Mouse (Mus musculus) G1E (cell line): ENCODE measurements around the gene Hbb-bh2.

ENCODE experiments used
- CTCF ChIP-seq: IDR thresholded peaks from 2 replicates; pipeline ENCODE4 v1.5.1; 2012; ENCODE audit warnings: low read depth, low read length, inconsistent platforms, mixed read lengths
- GATA1 ChIP-seq: IDR thresholded peaks from 2 replicates; pipeline ENCODE4 v1.6.1; 2012; ENCODE audit warnings: borderline replicate concordance, low read length, inconsistent platforms, mixed read lengths
- POLR2AphosphoS5 ChIP-seq: IDR thresholded peaks from 2 replicates; pipeline ENCODE4 v1.6.1; 2012; ENCODE audit warnings: low read depth, low read length, inconsistent platforms; ENCODE audit not compliant: insufficient replicate concordance

DNA sequence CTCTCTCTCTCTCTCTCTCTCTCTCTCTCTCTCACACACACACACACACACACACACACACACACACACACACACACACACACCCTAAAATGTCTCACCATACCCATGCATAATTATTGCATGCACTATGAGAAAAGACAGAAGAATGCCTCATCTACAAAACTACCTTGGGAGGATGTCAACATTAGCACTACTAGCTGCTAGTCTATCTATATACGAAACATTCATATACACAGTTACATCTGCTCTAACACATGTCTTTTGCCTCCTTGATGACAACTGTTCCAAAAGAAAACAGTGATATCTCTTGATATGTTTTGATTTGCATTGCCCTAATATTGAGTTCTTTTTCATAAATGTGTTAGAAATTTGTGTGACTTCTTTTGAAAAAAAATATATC lies 30.0 kb downstream of the Hbb-bh2 start:
- TF ChIP-seq POLR2AphosphoS5 (no peak), CTCF (no peak), GATA1 (no peak)
